Mouse (Mus musculus) midbrain, postnatal 0 days (tissue): ENCODE data around the gene Saa4. TPM values are rescaled to one million over a fixed set of nuclear protein-coding genes. Genes with fewer than 3 reads are reported as not detected.

ENCODE experiments used
- ATAC-seq: fragments of 200-750 bp; cut with Nextera tagmentation; 2 replicates; pipeline ENCODE4 v1.8.0; 2017; ENCODE audit warnings: moderate number of reproducible peaks, mild to moderate bottlenecking, moderate TSS enrichment, moderate library complexity; ENCODE audit not compliant: low FRiP score
- DNase-seq: peaks from one replicate; pipeline ENCODE4 v3.0.0-alpha.2; 2015; ENCODE audit warnings: low spot score
- H3K27ac ChIP-seq: fragments of 300-500 bp; sonication (generic); 2 replicates; pipeline ENCODE4 v1.5.1; 2014; ENCODE audit warnings: low read depth, mild to moderate bottlenecking, low read length, mixed read lengths
- H3K27me3 ChIP-seq: fragments of 300-500 bp; sonication (generic); 2 replicates; pipeline ENCODE4 v1.6.1; 2014; ENCODE audit warnings: low read length, control low read depth, mixed read lengths; ENCODE audit not compliant: insufficient read depth
- H3K36me3 ChIP-seq: fragments of 300-500 bp; sonication (generic); 2 replicates; pipeline ENCODE4 v1.6.1; 2014; ENCODE audit warnings: low read length, control low read depth, mixed read lengths; ENCODE audit not compliant: insufficient read depth
- H3K4me1 ChIP-seq: fragments of 300-500 bp; sonication (generic); 2 replicates; pipeline ENCODE4 v1.6.1; 2014; ENCODE audit warnings: mild to moderate bottlenecking, control low read depth, antibody characterized with exemption, low read length, mixed read lengths; ENCODE audit not compliant: insufficient read depth
- H3K4me2 ChIP-seq: fragments of 300-500 bp; sonication (generic); 2 replicates; pipeline ENCODE4 v1.6.1; 2014; ENCODE audit warnings: low read depth, mild to moderate bottlenecking, low read length, mixed read lengths; ENCODE audit not compliant: poor library complexity, severe bottlenecking
- H3K4me3 ChIP-seq: fragments of 300-500 bp; sonication (generic); 2 replicates; pipeline ENCODE4 v1.5.1; 2014; ENCODE audit warnings: low read depth, mild to moderate bottlenecking, low read length, moderate library complexity
- H3K9ac ChIP-seq: fragments of 300-500 bp; sonication (generic); replicated peaks from 2 replicates; pipeline ENCODE4 v1.6.1; 2014; ENCODE audit warnings: mild to moderate bottlenecking, low read length, moderate library complexity, mixed read lengths; ENCODE audit not compliant: poor library complexity, severe bottlenecking
- H3K9me3 ChIP-seq: fragments of 300-500 bp; sonication (generic); 2 replicates; pipeline ENCODE4 v1.6.1; 2016; ENCODE audit warnings: low read length, control low read depth
- CTCF ChIP-seq: IDR thresholded peaks from 2 replicates; pipeline ENCODE4 v1.5.1; 2016; ENCODE audit warnings: antibody characterized with exemption, mild to moderate bottlenecking
- WGBS: fragments of 180-500 bp; shearing (Covaris S2); extraction: QIAGEN DNeasy Blood & Tissue Kit; methylation state at CpG from one replicate; pipeline ENCODE4 v1.1.7; 2014; 5-methylcytosine and 5-hydroxymethylcytosine counted together
- polyA plus RNA-seq: library from polyadenylated mRNA; unstranded; fragments of >200 nt; fragmentation: Nextera tagmentation; extraction: Ambion mirVana; gene quantifications from 2 replicates; pipeline ENCODE4 v1.2.1, GENCODE M21; 2015
- total RNA-seq: library from RNA; depleted of rRNA; stranded (reverse); fragments of >200 nt; gene quantifications from 2 replicates; pipeline ENCODE4 v1.2.3, GENCODE M21; 2014; rRNA removed

The Saa4 gene
- total RNA-seq (not detected in 2 replicates), polyA plus RNA-seq (not detected in 2 replicates)

- H3K4me3 ChIP-seq: no peak within 1 kb of the TSS
- no peak for TF ChIP-seq CTCF
- no peak for DNase-seq
- no peak within 1 kb of the TSS for H3K4me2 ChIP-seq
- no peak within 1 kb of the TSS for H3K9ac ChIP-seq
- H3K4me1 ChIP-seq: no peaks in the 10 kb centered on the region
- no peaks in the 10 kb centered on the region for H3K9me3 ChIP-seq
- no peak for ATAC-seq
- H3K36me3 ChIP-seq: no peaks in the 10 kb centered on the region
- 88% methylated on average over 4 of the region's 4 CpGs for WGBS
- H3K27ac ChIP-seq: no peak within 1 kb of the TSS
- no peaks in the 10 kb centered on the region for H3K27me3 ChIP-seq
Measured at GRCm38 (mm10) chr7:46732458-46732857, at the start of gene Saa4. Saa4 (minus strand) TSS chr7:46732603.

- Histone ChIP-seq H3K36me3 (peaks cover 66% of the 10 kb centered on the region), H3K27me3 (no peaks in the 10 kb centered on the region), H3K9me3 (no peaks in the 10 kb centered on the region), H3K9ac (no peak overlapping the region), H3K4me1 (no peaks in the 10 kb centered on the region), H3K27ac (no peak overlapping the region), H3K4me3 (no peak overlapping the region), H3K4me2 (no peak overlapping the region)
- 71% methylated on average over 4 of the region's 4 CpGs for WGBS
- ATAC-seq (no peak), DNase-seq (peak; percentile 72)
- TF ChIP-seq CTCF: peak; percentile 93
Measured at GRCm38 (mm10) chr7:46770706-46771105, 38.3 kb upstream of the Saa4 start.

DNA sequence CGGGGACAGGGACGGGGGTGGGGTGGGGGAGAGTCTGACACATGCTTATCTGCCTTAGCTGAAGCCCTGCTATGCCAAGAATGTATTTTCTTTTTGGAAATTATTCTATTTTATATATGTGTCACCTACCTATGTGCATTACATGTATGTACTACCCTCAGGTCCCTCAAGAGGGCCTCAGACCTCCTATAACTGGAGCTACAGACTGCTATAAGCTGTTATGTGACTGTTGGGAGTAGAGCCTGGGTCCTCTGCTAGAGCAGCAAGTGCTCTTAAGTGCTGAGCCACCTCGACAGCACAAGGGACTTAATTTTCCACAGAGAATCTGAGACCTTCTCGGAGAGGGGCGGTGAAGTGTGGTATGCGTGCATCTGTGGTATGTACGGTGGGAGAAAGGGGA, 36.0 kb upstream of the Saa4 start:
- Histone ChIP-seq H3K36me3 (peaks cover 65% of the 10 kb centered on the region), H3K9ac (no peak overlapping the region), H3K27me3 (no peaks in the 10 kb centered on the region), H3K4me2 (no peak overlapping the region), H3K4me3 (no peak overlapping the region), H3K27ac (no peak overlapping the region), H3K9me3 (no peaks in the 10 kb centered on the region), H3K4me1 (no peaks in the 10 kb centered on the region)
- no peak for ATAC-seq
- TF ChIP-seq CTCF: no peak
- 92% methylated on average over 7 of the region's 7 CpGs for WGBS
- DNase-seq: no peak

- DNase-seq (no peak), ATAC-seq (no peak)
- H3K4me3 ChIP-seq: no peak overlapping the region
- H3K4me1 ChIP-seq: no peaks in the 10 kb centered on the region
- H3K9ac ChIP-seq: no peak overlapping the region
- no peak for TF ChIP-seq CTCF
- H3K27ac ChIP-seq: no peak overlapping the region
- H3K4me2 ChIP-seq: no peak overlapping the region
- H3K9me3 ChIP-seq: no peaks in the 10 kb centered on the region
- H3K36me3 ChIP-seq: peaks cover 66% of the 10 kb centered on the region
- H3K27me3 ChIP-seq: no peaks in the 10 kb centered on the region
Measured at GRCm38 (mm10) chr7:46767371-46767770, 35.0 kb upstream of the Saa4 start.

DNA sequence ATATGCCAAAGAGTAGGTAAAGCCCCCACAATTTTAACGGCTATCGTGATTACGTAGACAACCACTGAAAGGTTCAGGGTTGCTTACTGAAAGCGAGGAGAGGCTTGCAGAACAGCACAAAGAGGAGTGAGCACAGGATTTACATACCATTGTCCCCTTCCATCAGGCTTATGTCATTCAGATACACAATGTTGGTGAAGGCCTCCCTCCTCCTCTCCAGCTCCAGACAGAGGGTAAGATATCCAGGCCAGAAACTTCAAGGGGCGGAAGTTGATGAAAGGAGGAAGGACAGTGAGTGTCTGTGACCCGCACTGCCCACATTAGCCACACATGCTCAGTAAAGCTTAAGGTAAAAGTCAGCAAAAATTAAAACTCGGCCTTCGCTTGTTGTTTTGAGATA, 32.3 kb upstream of the Saa4 start:
- Histone ChIP-seq H3K36me3 (peaks cover 70% of the 10 kb centered on the region), H3K4me3 (no peak overlapping the region), H3K4me1 (no peaks in the 10 kb centered on the region), H3K27ac (no peak overlapping the region), H3K4me2 (no peak overlapping the region), H3K9ac (no peak overlapping the region), H3K27me3 (no peaks in the 10 kb centered on the region), H3K9me3 (no peaks in the 10 kb centered on the region)
- ATAC-seq: no peak
- TF ChIP-seq CTCF: no peak
- no peak for DNase-seq
- WGBS: 51% methylated on average over 8 of the region's 8 CpGs

GRCm38 (mm10) chr7:46762601-46763000, 30.2 kb upstream of the Saa4 start:
- H3K4me2 ChIP-seq: no peak overlapping the region
- H3K4me1 ChIP-seq: no peaks in the 10 kb centered on the region
- H3K27ac ChIP-seq: no peak overlapping the region
- no peak overlapping the region for H3K9ac ChIP-seq
- peaks cover 56% of the 10 kb centered on the region for H3K36me3 ChIP-seq
- no peak overlapping the region for H3K4me3 ChIP-seq
- no peak for DNase-seq
- no peaks in the 10 kb centered on the region for H3K27me3 ChIP-seq
- H3K9me3 ChIP-seq: no peaks in the 10 kb centered on the region
- WGBS: 97% methylated on average over 5 of the region's 5 CpGs
- no peak for TF ChIP-seq CTCF
- no peak for ATAC-seq
